Mouse (Mus musculus): ENCODE measurements at regions not wholly inside any gene's neighbourhood (a gene's known extent, or its start where the extent isn't known, plus 50 kb on each side); places are given as distances from the start of the nearest gene placed in this dataset.

DNA sequence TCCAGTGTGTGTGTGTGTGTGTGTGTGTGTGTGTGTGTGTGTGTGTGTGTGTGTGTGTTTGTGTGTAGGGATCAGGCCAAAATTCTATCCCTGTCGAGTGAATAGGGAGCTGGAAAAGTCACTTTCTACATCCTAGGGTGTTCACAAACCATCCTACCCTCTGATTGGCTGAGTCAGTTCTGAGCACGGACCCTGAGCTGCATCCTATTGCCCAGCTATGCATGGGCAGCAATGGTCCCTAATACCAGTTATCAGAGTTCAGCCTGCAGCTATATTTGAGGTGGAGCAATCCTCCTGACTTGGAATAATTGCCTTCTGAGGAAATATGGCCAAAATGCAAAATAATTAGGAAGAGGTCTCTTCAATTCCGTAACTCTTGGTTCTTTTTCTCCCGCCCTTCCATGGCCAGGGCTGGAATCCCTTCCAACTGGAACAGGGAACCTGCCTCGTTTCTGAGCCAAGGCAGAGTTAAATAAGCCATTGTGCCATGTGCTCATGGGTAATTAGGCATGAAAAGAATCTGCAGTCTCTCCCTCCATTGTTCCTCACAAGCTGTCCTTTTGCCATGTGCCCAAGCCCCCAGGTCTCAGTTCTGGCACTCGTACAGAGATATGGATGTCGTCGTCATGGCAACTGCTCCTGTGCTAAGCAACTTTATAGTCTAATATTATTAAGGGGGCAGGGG, 141.5 kb upstream of the Ubash3b start:
- DNase-seq (ENCODE audit: low spot score), result no peak

DNA sequence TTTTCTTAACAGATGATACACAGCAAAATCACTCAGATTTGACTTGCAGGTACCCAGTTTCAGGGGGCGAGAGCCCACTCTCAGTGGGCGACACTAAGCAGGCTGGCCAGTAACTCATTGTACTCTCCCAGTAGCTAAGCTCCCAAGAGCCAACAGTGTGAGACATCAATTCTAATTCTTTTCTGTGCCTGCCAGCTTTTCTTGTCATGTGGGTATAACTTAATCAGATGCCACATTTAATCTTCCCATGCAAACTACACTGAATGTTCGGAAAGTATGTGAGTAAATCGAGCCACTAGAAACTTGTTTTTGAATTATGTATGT, 124.6 kb upstream of the Ubash3b start:
- DNase-seq (ENCODE audit: low spot score), result no peak

DNA sequence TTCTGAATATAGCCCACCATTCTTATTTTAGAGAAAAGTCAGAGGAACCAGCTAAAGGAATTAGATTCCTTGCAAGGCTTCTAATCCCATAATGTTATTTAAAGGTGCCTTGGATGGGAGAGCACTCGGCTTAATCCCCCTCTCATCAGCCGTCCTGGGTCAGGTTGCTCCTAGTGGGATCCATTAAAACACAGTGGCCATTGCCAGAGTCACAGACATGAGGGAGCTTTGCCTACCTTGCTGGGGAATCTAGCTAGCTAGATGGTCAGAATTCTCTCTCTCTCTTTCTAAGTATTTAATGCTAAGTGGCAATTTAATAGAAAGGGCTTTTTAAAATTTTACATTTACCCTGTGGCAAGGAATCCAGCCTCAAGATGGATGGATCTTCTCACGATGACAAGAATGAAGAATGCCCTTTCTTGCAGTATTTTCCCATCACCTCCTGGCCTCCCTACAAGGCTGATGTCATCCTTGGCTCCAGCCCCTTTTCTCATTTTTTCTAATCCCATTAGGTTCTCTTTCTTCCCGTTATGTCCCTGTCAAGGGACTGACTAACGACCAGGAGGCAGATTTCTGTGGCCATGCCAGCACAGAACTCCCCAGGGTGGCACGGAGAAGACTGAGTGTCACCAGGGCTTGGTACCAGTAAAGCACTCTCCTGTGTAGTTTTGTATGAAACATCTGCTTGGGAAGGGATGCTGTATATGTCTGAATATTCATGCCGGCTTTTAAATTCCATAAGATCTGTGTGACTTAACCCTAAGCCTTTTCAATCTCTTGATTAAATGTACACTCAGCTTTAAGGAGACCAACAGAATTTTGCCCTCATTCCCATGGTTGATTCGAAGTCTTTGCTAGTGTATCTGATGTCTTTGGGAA, 124.0 kb upstream of the Ubash3b start:
- DNase-seq (ENCODE audit: low spot score), result no peak

DNA sequence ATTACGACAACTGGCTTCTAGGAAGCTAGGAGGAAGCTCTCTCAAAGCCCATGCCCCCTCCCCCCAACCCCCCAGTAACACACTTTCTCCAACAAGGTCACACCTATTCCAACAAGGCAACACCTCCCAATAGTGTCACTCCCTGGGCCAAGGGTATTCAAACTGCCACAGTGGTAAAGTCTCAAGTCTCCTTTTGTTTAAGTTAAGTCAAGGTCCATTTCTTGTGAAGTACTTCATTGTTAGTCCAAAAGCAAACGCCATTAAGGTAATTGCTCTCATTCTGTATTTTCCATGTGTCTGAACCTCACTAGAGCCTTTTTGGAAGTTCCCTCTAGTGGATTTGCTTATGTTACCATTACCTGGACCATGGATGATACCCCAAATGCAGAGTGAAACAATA, 116.2 kb upstream of the Ubash3b start:
- DNase-seq (ENCODE audit: low spot score), result no peak

DNA sequence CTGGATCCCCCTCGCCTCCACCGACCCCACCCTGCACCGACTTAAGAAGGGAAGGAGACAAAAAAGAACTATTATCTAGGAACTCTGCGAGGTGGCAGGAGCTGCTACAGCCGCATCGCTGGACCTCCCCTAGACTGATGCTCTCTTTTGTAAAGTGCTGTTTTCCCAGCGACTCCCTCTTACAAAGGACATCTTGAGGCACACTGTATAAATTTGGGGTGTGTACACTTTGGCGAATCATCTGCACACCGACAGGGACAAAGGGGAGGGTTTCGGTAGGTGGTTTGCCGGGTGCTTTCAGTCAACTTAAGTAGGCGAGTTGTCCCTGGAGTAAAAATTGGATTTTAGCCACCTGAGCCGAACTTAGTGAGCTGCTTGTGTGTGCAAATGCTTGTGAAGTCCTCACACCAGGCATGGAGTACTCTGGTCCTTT, 112.4 kb upstream of the Ubash3b start:
- no peak for DNase-seq (ENCODE audit: low spot score)

DNA sequence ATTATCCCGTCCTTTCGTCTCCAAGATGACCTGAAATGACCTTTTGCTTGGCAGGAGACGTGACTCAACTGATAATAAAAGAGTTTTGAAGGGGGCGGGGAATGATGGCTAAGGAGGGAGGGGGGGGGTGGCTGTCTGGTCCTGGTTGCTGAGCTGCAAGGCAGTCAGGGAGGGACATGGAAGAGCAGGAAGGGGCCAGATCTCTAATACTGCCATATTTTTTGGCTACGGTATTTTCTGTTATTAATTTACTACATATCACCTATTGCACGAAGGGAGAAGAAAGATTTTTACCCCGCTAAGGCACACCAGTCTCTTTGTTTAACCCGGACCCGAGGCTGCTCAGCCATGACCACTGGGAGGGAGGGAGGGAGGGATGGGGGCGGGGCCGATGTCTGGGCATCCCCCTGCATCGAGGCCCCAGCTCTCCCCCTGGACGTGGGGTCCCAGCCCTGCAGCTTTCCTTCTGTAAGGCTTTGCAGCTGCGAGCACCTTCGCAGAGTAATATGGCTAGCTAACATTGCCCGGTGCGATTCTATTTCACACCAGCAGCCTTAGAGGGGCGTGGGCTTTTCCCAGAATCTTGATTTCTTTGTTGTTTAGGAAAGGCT, 111.8 kb upstream of the Ubash3b start:
- DNase-seq (ENCODE audit: low spot score), result no peak

DNA sequence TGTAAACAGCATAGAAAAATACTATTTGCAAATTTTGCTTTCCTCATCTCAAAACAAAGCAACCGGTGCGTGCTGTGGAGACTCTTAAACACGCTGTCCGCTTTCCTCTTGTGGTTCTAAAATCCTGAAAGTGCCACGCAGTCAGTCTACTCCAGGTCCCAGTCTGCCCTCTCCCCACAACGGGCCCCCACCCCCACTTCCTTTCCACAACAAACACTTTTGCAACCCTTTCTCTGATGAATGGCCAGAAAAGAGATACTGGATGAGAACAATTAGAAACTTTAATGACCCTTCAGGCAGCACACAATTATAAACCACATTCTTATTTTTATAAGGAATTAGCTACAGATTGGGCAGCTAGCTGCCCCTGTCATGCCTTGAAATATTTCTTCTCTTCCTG, 111.1 kb upstream of the Ubash3b start:
- no peak for DNase-seq (ENCODE audit: low spot score)

DNA sequence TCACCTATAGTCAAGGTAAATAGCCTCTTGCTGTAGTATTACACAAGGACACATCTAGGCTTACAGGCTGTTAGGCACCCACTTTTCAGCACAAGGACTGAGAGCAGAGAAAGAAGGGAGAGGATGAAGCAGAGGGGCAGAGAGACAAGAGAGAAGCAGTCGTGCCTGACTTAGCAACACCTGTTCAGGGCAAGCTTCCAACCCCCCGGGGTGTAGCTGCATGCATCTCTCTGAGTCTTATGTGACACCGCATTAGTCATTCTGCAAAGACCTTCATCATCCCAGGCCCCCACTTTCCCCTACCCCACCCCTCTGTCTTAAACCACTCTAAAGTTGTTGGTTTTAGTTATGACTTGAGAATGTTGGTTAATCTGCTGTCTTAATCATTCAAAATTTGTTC, 106.6 kb upstream of the Ubash3b start:
- DNase-seq (ENCODE audit: low spot score), result no peak

DNA sequence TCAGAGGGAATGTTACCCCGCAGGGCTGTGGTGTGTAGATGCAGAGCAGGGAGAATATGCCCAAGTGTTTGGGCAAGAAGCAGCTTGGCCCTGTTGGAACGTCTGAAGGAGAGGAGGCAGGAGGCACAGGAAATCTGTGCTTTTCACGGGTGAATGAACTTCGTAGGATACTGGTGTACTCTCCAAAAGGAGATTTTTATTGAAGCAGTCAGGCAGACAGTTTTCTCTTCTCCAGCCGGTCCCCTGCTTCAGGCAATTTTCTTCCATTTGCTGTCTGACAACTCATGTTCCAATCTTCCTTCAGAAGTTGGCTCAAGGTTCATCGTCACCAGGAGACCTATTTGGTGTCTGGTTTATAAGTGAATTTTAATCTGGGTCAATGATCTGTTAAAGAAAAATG, 103.0 kb upstream of the Ubash3b start:
- no peak for DNase-seq (ENCODE audit: low spot score)

DNA sequence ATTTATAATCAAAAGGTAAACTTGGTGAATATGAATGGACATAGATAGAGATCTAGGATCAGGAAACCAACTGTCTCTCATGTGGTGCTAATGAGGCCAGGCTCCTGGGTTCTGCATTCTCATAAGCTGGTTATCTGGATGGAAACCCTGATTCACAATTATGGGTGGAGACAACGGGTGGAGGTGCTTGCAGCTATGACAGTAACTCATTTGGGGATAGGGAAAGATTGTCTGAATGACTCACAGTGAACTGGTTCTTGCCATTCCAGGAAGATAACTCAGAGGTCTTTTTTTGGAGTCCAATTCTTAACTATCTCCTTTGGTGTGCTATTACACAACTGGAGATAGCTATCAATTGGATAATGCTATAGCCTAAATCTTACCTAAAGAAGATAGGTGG, 95.7 kb upstream of the Ubash3b start:
- DNase-seq (ENCODE audit: low spot score), result no peak

DNA sequence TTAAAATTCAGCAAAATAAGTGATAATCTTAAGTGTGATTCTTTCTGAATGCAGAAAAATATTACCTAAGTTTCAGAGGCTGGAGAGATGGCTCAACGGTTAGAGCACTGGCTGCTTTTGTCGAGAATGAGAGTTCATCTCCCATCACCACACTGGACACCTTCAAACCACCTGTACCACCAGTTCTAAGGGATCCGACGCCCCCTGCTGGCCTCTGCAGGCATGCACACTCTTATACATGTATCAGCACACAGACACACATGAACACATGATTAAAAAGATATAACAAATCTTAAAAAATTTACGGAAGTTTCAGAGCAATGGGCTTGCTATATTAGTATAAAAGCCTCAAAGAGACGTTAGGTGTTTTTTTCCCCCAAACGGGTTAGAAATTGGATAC, 80.9 kb upstream of the Ubash3b start:
- DNase-seq (ENCODE audit: low spot score), result no peak

DNA sequence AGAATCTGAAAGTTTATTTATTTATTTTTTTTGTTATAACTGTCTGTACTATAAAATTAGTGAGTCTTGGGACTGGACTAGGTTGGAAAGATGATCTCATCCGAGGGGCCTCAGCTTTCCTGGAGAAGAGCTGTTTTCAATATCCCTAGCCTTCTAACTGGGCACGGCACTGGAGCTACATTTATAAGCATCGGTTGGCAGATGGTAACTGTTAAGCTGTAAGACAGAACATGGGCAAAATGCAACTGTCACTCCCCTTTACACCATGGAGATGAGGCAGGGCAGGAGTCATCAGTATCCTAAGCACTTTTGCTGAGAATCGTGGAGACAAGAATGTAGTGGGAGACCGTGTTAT, 77.6 kb upstream of the Ubash3b start:
- no peak for DNase-seq (ENCODE audit: low spot score)

DNA sequence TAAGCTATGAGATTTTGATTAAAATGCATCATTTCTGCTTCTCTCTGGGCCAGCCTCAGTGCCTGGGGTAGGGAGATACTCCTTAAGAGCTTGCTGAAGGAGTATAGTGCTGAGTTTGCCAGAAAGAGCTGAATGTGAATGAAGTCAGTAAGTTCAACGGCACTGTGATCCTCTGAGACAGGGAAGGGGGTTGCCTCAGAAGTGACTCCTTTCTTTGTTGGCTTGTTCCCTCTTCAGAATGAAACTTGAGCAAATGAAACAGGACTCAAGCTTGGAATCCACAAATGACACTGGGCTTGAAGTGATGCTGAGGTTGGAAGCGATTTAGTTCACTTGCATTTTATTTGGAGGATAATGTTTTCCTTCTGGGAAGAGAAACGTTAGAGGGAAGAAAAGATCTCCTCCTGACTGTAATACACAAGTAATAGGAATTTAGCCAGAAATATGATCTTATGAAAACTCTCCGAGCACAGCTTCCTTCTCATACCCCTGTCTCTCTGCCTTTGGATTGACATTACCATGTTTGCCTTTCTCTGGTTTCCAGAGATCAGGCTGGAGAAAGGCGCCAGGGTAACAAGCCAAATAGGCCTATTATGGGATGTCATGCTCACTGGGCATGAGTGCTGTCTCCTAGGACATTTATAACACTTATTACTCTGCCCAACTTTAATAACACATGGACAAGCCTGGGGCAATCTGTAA, 77.0 kb upstream of the Ubash3b start:
- no peak for DNase-seq (ENCODE audit: low spot score)

DNA sequence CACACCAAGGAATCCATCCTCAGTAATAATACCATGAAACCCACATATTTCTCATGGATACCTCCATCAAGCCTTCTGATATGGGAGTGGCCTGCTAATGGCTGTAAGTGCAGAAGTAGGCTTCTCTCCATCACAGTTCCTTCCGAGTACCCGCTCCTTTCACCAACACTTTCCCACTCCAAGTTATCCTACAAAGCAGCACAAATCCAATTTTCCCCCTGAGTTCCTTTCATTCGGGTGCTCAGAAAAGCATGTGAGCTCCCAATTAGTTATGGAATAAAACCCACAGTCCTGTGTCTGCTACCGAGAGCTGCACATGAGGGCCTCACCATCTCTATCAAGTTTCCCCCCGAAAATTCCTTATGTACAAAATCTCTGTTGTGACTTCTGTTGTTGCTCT, 75.8 kb upstream of the Ubash3b start:
- DNase-seq (ENCODE audit: low spot score), result no peak

DNA sequence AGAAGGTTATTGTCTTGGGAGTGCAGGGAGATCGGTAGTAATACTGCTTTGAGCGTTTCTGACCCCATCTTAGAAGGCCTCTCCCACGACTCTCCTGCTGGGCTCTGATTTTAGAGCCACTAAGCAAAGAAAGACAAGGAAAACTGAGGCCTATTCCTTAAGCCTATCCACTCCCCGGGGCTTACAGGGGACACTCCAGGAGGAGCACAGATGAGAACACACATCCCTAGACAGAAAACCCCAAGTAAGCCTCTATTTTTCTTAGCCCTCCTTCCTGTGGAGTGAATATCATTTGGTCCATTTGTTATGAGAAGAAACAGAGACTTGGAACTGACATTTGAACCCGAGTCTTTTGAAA, 67.7 kb upstream of the Ubash3b start:
- no peak for DNase-seq (ENCODE audit: low spot score)

DNA sequence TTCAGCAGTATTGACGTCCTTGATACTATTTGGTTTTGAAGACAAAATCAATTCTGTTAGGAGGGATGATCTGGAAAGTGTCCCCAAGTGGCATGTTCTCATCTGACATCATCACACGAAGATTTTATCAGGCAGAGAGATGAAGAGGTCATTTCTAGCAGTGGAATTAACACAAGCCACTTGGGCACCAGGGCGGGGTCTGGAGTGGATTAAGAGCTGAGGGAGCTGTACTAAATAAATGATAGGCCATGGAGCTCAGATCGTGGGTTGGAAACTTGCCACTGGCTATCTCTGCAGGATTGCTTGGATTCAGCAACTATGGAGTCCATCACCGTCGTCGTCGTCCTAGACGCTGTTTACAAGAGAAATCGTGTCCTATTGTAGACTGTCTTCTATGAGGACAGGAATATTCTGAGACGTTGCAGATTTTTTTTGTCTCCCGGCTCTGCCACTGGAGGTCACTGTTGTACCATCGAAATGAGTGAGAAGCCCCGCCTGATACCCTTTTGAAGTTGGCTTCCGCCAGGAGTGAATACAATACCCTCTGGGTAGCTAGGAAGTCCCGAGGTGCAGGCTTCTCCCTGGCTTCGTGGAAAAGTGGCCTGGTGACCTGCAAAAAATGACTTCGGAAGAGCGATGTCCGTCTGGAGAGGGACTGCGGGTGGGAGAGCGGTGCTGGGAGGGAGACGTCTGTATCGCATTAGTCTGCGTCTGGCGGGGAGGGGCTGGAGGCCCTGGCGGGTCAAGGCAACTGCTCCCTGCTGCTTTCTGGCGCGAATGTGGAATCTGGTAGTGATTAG, 67.1 kb upstream of the Ubash3b start:
- peak; percentile 87 for DNase-seq (ENCODE audit: low spot score)

DNA sequence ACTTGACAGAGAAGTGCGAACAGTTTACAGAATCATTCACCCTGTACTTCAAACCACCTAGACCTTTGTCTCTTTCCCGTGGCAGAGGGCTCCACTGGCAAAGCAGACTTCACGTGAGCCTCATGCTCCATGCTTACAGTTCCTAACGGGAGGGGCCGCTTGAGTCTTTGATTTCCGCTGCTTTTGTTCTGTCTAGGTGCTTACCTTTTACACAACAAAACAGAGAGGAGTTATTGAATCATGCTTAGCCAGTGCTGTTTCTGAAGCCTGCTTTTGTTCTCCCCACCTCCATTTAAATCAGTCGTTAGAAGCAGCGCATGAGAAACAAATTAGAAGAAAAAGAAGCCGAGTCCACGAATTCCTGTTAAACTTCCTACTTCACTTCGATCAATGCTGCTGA, 61.9 kb upstream of the Ubash3b start:
- DNase-seq (ENCODE audit: low spot score), result no peak

DNA sequence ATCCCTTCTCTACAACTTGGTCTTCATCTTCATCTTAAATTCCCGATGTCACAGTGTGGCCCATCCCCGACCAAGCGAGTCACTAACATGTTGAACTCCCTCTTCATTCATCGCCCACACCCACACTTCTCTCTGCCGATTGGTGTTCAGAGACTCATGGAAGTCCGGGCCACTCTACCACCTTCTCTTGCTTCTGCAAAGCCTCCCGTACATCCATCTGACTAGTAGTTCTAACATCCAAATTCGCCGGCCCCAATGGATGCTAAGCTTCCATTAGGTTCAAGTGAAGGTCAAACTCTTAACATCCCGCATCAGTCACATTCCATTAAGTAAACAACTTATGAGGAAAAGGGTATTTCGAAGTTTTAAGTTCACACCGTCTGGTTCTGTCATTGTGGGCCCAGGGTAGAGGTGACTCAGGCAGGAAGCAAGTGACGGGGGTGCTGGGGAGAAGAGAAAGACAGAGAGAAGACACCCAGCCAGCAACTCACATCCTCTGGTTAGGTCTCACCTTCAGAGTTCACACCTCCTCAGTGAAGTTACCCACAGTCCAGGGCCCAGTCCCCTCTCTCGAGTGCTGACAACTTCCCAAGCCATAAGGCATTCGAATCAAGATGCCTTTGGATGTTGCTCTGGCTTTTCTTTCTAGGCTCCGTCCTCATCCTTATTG, 61.0 kb upstream of the Ubash3b start:
- DNase-seq (ENCODE audit: low spot score), result no peak

DNA sequence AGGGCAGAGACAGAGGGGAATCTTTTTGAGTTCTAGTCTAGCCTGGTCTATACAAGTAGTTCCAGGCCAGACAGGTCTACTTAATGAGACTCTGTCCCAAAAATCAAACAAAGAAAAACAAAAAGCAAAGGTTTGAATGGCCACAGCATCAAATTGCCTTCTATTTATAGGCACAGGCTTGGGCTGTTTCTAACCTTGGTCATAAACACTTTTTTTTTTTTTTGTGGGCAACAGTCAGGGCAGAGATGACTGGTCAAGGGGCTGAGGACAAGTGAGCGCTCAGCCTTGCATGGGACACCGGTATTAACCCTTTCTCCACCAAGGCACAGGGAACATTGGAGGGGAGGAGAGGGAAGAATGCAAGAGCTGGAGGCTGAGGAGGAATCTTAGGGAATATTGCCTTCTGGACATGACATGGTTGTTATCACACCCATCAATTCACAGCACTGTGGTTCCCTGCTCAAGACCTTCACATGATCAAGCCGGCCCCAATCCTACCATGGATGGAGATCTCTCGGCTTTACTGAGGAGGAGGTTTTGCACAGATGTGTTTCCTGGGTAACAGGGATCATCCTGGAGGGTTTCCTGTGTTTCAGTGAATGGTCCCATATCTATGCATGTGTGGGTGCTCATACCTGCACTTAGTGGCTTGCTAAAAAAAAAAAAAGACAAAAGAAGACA, 59.8 kb upstream of the Ubash3b start:
- no peak for DNase-seq (ENCODE audit: low spot score)

DNA sequence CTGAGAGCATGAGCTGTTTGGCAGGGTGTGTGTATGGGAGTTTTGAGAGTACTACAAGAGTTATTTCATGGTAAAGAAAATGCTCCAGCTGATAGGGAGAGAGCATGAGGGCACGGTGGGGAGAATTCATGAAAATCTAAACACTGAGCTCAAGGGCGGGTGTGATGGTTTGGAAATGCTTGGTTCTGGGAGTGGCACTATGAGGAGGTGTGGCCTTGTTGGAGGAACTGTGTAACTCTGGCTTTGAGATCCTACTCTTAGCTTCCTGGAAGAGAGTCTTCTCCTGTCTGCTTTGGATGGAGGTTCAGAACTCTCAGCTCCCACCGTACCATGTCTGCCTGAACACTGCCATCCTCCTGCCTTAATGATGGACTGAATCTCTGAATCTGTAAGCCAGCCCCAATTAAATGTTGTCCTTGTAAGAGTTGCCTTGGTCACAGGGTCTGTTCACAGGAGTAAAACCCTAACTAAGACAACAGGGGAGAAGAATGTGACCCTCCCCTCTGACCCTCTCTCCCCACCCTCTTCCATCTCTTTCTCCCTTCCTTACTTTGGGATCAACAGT, 58.7 kb upstream of the Ubash3b start:
- DNase-seq (ENCODE audit: low spot score), result no peak

DNA sequence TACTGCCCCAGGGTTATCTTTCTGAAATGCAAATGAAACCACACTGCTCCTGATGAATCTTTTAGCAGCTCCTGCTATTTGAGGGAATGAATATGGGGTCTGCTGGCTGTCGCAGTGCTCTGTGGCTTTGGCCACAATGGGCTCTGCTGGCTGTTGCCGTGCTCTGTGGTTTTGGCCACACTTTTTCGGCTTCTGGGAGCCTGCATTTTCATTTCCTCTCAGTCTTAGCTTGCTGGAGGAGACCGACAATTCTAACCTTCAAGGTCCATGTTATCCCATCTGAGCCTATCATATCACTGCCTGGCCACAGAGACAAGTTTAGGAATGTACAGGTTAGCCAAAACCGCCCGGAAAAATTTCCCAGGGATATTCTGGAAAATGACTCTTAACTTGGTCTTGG, 57.2 kb upstream of the Ubash3b start:
- DNase-seq (ENCODE audit: low spot score), result no peak

Measured in left cerebral cortex, adult 11 months (tissue).